Mouse (Mus musculus): ENCODE results near the gene Tnfrsf13c. TPM values are rescaled to one million over a fixed set of nuclear protein-coding genes. Genes with fewer than 3 reads are reported as not detected.
A peak's percentile ranks its signal among the peaks of the same experiment; 100 is the strongest.

Gene Tnfrsf13c
- polyA plus RNA-seq, 1 experiment from 2014 or later: 0.29 TPM

- Histone ChIP-seq H3K9ac (ENCODE audit: low read depth, low read length) (no peak overlapping the region), H3K4me1 (ENCODE audit: control insufficient read depth, insufficient read depth, low read length) (peaks cover 45% of the 10 kb centered on the region), H3K4me3 (ENCODE audit: low read depth, low read length) (no peak overlapping the region), H3K4me2 (no peak overlapping the region; the same call in 1 of the 2 replicates), H3K27me3 (ENCODE audit: control insufficient read depth, insufficient read depth, low read length) (0 out of 2 replicates have a peak, but pooled peaks cover 2% of the 10 kb centered on the region), H3K36me3 (ENCODE audit: control insufficient read depth, insufficient read depth, low read length) (peaks cover 22% of the 10 kb centered on the region), H3K9me3 (replicated peaks; ENCODE audit: control insufficient read depth, low read length) (peaks cover 6% of the 10 kb centered on the region; the same call in 1 of the 2 replicates), H3K27ac (ENCODE audit: low read depth, low read length) (peak overlapping the region; percentile 80)
- no peak for ATAC-seq (replicated peaks; ENCODE audit: insufficient number of reproducible peaks, low FRiP score, low TSS enrichment)
- 75% methylated on average over 5 of the region's 5 CpGs for WGBS (ENCODE audit: insufficient replicate concordance)
These were observed 37.2 kb downstream of the Tnfrsf13c start for GRCm38 (mm10) chr15:82186931-82187330.

GRCm38 (mm10) chr15:82186131-82186530 lies 38.0 kb downstream of the Tnfrsf13c start:
- ATAC-seq (replicated peaks; ENCODE audit: insufficient number of reproducible peaks, low FRiP score, low TSS enrichment): peak; percentile 55

GRCm38 (mm10) chr15:82185062-82185783 lies 38.9 kb downstream of the Tnfrsf13c start:
- Histone ChIP-seq H3K9ac (ENCODE audit: low read depth, low read length) (peak overlapping the region; percentile 66; the same call in 1 of the 2 replicates), H3K4me2 (peak overlapping the region; percentile 38; the same call in 1 of the 2 replicates), H3K4me3 (ENCODE audit: low read depth, low read length) (no peak overlapping the region), H3K9me3 (replicated peaks; ENCODE audit: control insufficient read depth, low read length) (peaks cover 6% of the 10 kb centered on the region; the same call in 1 of the 2 replicates), H3K27me3 (ENCODE audit: control insufficient read depth, insufficient read depth, low read length) (0 out of 2 replicates have a peak, but pooled peaks cover 2% of the 10 kb centered on the region), H3K4me1 (ENCODE audit: control insufficient read depth, insufficient read depth, low read length) (peaks cover 53% of the 10 kb centered on the region), H3K36me3 (ENCODE audit: control insufficient read depth, insufficient read depth, low read length) (peaks cover 39% of the 10 kb centered on the region), H3K27ac (ENCODE audit: low read depth, low read length) (peak overlapping the region; percentile 88)
- ATAC-seq (replicated peaks; ENCODE audit: insufficient number of reproducible peaks, low FRiP score, low TSS enrichment): no peak
- WGBS (ENCODE audit: insufficient replicate concordance): 82% methylated on average over 14 of the region's 14 CpGs

More at GRCm38 (mm10) chr15:82186131-82186530, 38.0 kb downstream of the Tnfrsf13c start:
- peaks cover 30% of the 10 kb centered on the region for H3K36me3 ChIP-seq (ENCODE audit: control insufficient read depth, insufficient read depth, low read length)
- H3K4me2 ChIP-seq: peak overlapping the region; percentile 38
- no peak overlapping the region for H3K9ac ChIP-seq (ENCODE audit: low read depth, low read length)
- no peak overlapping the region for H3K4me3 ChIP-seq (ENCODE audit: low read depth, low read length)
- peaks cover 48% of the 10 kb centered on the region for H3K4me1 ChIP-seq (ENCODE audit: control insufficient read depth, insufficient read depth, low read length)
- peaks cover 6% of the 10 kb centered on the region; the same call in 1 of the 2 replicates for H3K9me3 ChIP-seq (replicated peaks; ENCODE audit: control insufficient read depth, low read length)
- 17% methylated on average over 14 of the region's 14 CpGs for WGBS (ENCODE audit: insufficient replicate concordance)
- H3K27ac ChIP-seq (ENCODE audit: low read depth, low read length): peak overlapping the region; percentile 80
- H3K27me3 ChIP-seq (ENCODE audit: control insufficient read depth, insufficient read depth, low read length): 0 out of 2 replicates have a peak, but pooled peaks cover 2% of the 10 kb centered on the region

- 67% methylated on average over 10 of the region's 10 CpGs for WGBS (ENCODE audit: insufficient replicate concordance)
- H3K4me2 ChIP-seq: 0 out of 2 replicates have a peak overlapping the region, but pooled peaks have one; percentile 48
- H3K9ac ChIP-seq (ENCODE audit: low read depth, low read length): peak overlapping the region; percentile 66; the same call in 1 of the 2 replicates
These were observed 39.5 kb downstream of the Tnfrsf13c start for GRCm38 (mm10) chr15:82184656-82185055.

GRCm38 (mm10) chr15:82184183-82184582 lies 40.0 kb downstream of the Tnfrsf13c start:
- WGBS (ENCODE audit: insufficient replicate concordance): 35% methylated on average over 7 of the region's 7 CpGs

More at GRCm38 (mm10) chr15:82184656-82185055, 39.5 kb downstream of the Tnfrsf13c start:
- Histone ChIP-seq H3K9me3 (replicated peaks; ENCODE audit: control insufficient read depth, low read length) (peaks cover 6% of the 10 kb centered on the region; the same call in 1 of the 2 replicates), H3K27ac (ENCODE audit: low read depth, low read length) (peak overlapping the region; percentile 88), H3K27me3 (ENCODE audit: control insufficient read depth, insufficient read depth, low read length) (0 out of 2 replicates have a peak, but pooled peaks cover 2% of the 10 kb centered on the region), H3K36me3 (ENCODE audit: control insufficient read depth, insufficient read depth, low read length) (peaks cover 44% of the 10 kb centered on the region), H3K4me1 (ENCODE audit: control insufficient read depth, insufficient read depth, low read length) (peaks cover 53% of the 10 kb centered on the region), H3K4me3 (ENCODE audit: low read depth, low read length) (no peak overlapping the region)
- ATAC-seq (replicated peaks; ENCODE audit: insufficient number of reproducible peaks, low FRiP score, low TSS enrichment): no peak

GRCm38 (mm10) chr15:82183596-82183995 lies 40.6 kb downstream of the Tnfrsf13c start:
- peak overlapping the region; percentile 88 for H3K27ac ChIP-seq (ENCODE audit: low read depth, low read length)
- H3K4me2 ChIP-seq: peak overlapping the region; percentile 48
- H3K4me3 ChIP-seq (ENCODE audit: low read depth, low read length): 0 out of 2 replicates have a peak overlapping the region, but pooled peaks have one; percentile 5
- H3K27me3 ChIP-seq (ENCODE audit: control insufficient read depth, insufficient read depth, low read length): 0 out of 2 replicates have a peak, but pooled peaks cover 2% of the 10 kb centered on the region
- peak overlapping the region; percentile 66 for H3K9ac ChIP-seq (ENCODE audit: low read depth, low read length)
- 65% methylated on average over 9 of the region's 10 CpGs for WGBS (ENCODE audit: insufficient replicate concordance)
- H3K4me1 ChIP-seq (ENCODE audit: control insufficient read depth, insufficient read depth, low read length): peaks cover 50% of the 10 kb centered on the region
- no peak for ATAC-seq (replicated peaks; ENCODE audit: insufficient number of reproducible peaks, low FRiP score, low TSS enrichment)
- H3K36me3 ChIP-seq (ENCODE audit: control insufficient read depth, insufficient read depth, low read length): peaks cover 51% of the 10 kb centered on the region
- peaks cover 6% of the 10 kb centered on the region; the same call in 1 of the 2 replicates for H3K9me3 ChIP-seq (replicated peaks; ENCODE audit: control insufficient read depth, low read length)

More at GRCm38 (mm10) chr15:82184183-82184582, 40.0 kb downstream of the Tnfrsf13c start:
- Histone ChIP-seq H3K4me2 (peak overlapping the region; percentile 48), H3K4me1 (ENCODE audit: control insufficient read depth, insufficient read depth, low read length) (peaks cover 50% of the 10 kb centered on the region), H3K27me3 (ENCODE audit: control insufficient read depth, insufficient read depth, low read length) (0 out of 2 replicates have a peak, but pooled peaks cover 2% of the 10 kb centered on the region), H3K9me3 (replicated peaks; ENCODE audit: control insufficient read depth, low read length) (peaks cover 6% of the 10 kb centered on the region; the same call in 1 of the 2 replicates), H3K4me3 (ENCODE audit: low read depth, low read length) (0 out of 2 replicates have a peak overlapping the region, but pooled peaks have one; percentile 5), H3K27ac (ENCODE audit: low read depth, low read length) (peak overlapping the region; percentile 88), H3K9ac (ENCODE audit: low read depth, low read length) (peak overlapping the region; percentile 66), H3K36me3 (ENCODE audit: control insufficient read depth, insufficient read depth, low read length) (peaks cover 48% of the 10 kb centered on the region)
- peak; percentile 87 for ATAC-seq (replicated peaks; ENCODE audit: insufficient number of reproducible peaks, low FRiP score, low TSS enrichment)

- H3K9ac ChIP-seq (ENCODE audit: low read depth, low read length): no peak overlapping the region
- peaks cover 49% of the 10 kb centered on the region for H3K4me1 ChIP-seq (ENCODE audit: control insufficient read depth, insufficient read depth, low read length)
- no peak overlapping the region for H3K4me2 ChIP-seq
- 0 out of 2 replicates have a peak overlapping the region, but pooled peaks have one; percentile 22 for H3K27ac ChIP-seq (ENCODE audit: low read depth, low read length)
- no peak for ATAC-seq (replicated peaks; ENCODE audit: insufficient number of reproducible peaks, low FRiP score, low TSS enrichment)
- H3K4me3 ChIP-seq (ENCODE audit: low read depth, low read length): no peak overlapping the region
- H3K27me3 ChIP-seq (ENCODE audit: control insufficient read depth, insufficient read depth, low read length): 0 out of 2 replicates have a peak, but pooled peaks cover 2% of the 10 kb centered on the region
- peaks cover 6% of the 10 kb centered on the region; the same call in 1 of the 2 replicates for H3K9me3 ChIP-seq (replicated peaks; ENCODE audit: control insufficient read depth, low read length)
- H3K36me3 ChIP-seq (ENCODE audit: control insufficient read depth, insufficient read depth, low read length): peaks cover 62% of the 10 kb centered on the region
- WGBS (ENCODE audit: insufficient replicate concordance): 99% methylated on average over 4 of the region's 4 CpGs
These were observed 41.9 kb downstream of the Tnfrsf13c start for GRCm38 (mm10) chr15:82182311-82182710.

- Histone ChIP-seq H3K27ac (ENCODE audit: low read depth, low read length) (peak overlapping the region; percentile 5; the same call in 1 of the 2 replicates), H3K4me2 (no peak overlapping the region), H3K9me3 (replicated peaks; ENCODE audit: control insufficient read depth, low read length) (peaks cover 6% of the 10 kb centered on the region; the same call in 1 of the 2 replicates), H3K9ac (ENCODE audit: low read depth, low read length) (no peak overlapping the region), H3K4me1 (ENCODE audit: control insufficient read depth, insufficient read depth, low read length) (peaks cover 37% of the 10 kb centered on the region), H3K4me3 (ENCODE audit: low read depth, low read length) (no peak overlapping the region), H3K27me3 (ENCODE audit: control insufficient read depth, insufficient read depth, low read length) (0 out of 2 replicates have a peak, but pooled peaks cover 2% of the 10 kb centered on the region), H3K36me3 (ENCODE audit: control insufficient read depth, insufficient read depth, low read length) (peaks cover 68% of the 10 kb centered on the region)
- 50% methylated on average over 5 of the region's 5 CpGs for WGBS (ENCODE audit: insufficient replicate concordance)
- ATAC-seq (replicated peaks; ENCODE audit: insufficient number of reproducible peaks, low FRiP score, low TSS enrichment): no peak
These were observed 43.0 kb downstream of the Tnfrsf13c start for GRCm38 (mm10) chr15:82181131-82181530.

Measured in heart, embryonic 11.5 days (tissue).